22 mouse cellular contexts compared by ENCODE assay signal in the genomic region with DNA sequence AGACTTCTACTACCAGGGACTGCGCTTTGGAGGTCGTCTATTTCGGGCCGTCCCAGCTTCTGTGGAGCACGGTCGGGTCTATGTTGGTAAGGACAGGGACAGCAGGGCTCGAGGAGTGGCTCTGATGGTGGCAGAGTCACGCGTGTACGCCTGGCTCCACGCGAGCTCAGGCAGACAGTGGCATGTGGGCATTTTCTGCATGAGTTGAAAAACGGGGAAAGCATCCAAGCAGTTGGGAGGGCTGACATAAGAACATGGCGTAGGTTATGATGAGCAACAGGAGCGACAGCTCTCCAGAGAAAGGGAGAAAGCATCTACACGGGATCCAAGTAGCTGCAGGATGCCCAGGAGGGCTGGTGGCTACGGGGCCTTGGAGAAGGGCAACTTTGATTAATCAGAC. TPM values are rescaled to one million over a fixed set of nuclear protein-coding genes. Genes with fewer than 3 reads are reported as not detected.
A peak's percentile ranks its signal among the peaks of the same experiment; 100 is the strongest.
DNase-seq lines count a peak whose midpoint lies in the region; ATAC-seq and TF ChIP-seq lines count a peak whose summit lies in the region.
"Had no signal": no experiment of that assay in that cellular context is flagged by ENCODE, and none has a peak within 500 bp of the region (broad histone marks: within the 10 kb centered on the region; RNA-seq: fewer than 3 reads in every experiment).

No protein-coding gene starts in this region.

- no peak for TF ChIP-seq EP300 in liver, postnatal 0 days (IDR thresholded peaks at IDR 0.05; ENCODE audit: low read depth)

- H3K27ac ChIP-seq in heart, embryonic 10.5 days = 0 out of 2 replicates have a peak overlapping the region, but pooled peaks have one; percentile 25
- H3K27ac ChIP-seq in liver, postnatal 0 days (ENCODE audit: low read depth) = peak overlapping the region; percentile 92
- H3K27ac ChIP-seq: hindbrain, embryonic 14.5 days; kidney, embryonic 15.5 days; limb, embryonic 13.5 days; lung, embryonic 15.5 days; macrophage had no signal

- ATAC-seq in megakaryocyte, adult 5-6 weeks (ENCODE audit: poor library complexity, severe bottlenecking) = no peak
- ATAC-seq in liver, postnatal 0 days = no peak
- ATAC-seq: forebrain, postnatal 0 days; intestine, embryonic 16.5 days had no signal

- H3K9me3 ChIP-seq in heart, embryonic 10.5 days = no peaks in the 10 kb centered on the region
- no peaks in the 10 kb centered on the region for H3K9me3 ChIP-seq in megakaryocyte, embryonic 14.5 days
- no peaks in the 10 kb centered on the region for H3K9me3 ChIP-seq in liver, postnatal 0 days (ENCODE audit: low read length)
- H3K9me3 ChIP-seq: kidney, embryonic 15.5 days; limb, embryonic 13.5 days; lung, embryonic 15.5 days had no signal

- WGBS in heart, embryonic 10.5 days = 90% methylated on average over 17 of the region's 17 CpGs
- 91% methylated on average over 17 of the region's 17 CpGs for WGBS in liver, postnatal 0 days (ENCODE audit: insufficient replicate concordance)

- no peaks in the 10 kb centered on the region for H3K27me3 ChIP-seq in heart, embryonic 10.5 days (ENCODE audit: insufficient read depth, poor library complexity, severe bottlenecking)
- no peaks in the 10 kb centered on the region for H3K27me3 ChIP-seq in megakaryocyte, embryonic 14.5 days (replicated peaks)
- H3K27me3 ChIP-seq in liver, postnatal 0 days (ENCODE audit: insufficient read depth, low read length) = no peaks in the 10 kb centered on the region
- H3K27me3 ChIP-seq: kidney, embryonic 15.5 days; limb, embryonic 13.5 days; lung, embryonic 15.5 days had no signal

- H3K4me3 ChIP-seq in heart, embryonic 10.5 days = no peak overlapping the region
- peak overlapping the region; percentile 9 for H3K4me3 ChIP-seq in megakaryocyte, embryonic 14.5 days (replicated peaks)
- H3K4me3 ChIP-seq in liver, postnatal 0 days (ENCODE audit: low read depth, low read length) = 0 out of 2 replicates have a peak overlapping the region, but pooled peaks have one; percentile 47
- H3K4me3 ChIP-seq: kidney, embryonic 15.5 days; limb, embryonic 13.5 days; lung, embryonic 15.5 days had no signal

- peaks cover 15% of the 10 kb centered on the region for H3K4me1 ChIP-seq in heart, embryonic 10.5 days
- peaks cover 64% of the 10 kb centered on the region for H3K4me1 ChIP-seq in megakaryocyte, embryonic 14.5 days
- peaks cover 28% of the 10 kb centered on the region for H3K4me1 ChIP-seq in liver, postnatal 0 days (ENCODE audit: insufficient read depth)

- no peak for DNase-seq in heart, embryonic 10.5 days (ENCODE audit: low spot score)
- no peak for DNase-seq in heart, adult 8-10 months (ENCODE audit: low spot score)
- peak; percentile 83 for DNase-seq in cerebellum, adult 8-10 months
- no peak for DNase-seq in liver, postnatal 0 days
- DNase-seq in urinary bladder, adult 2 months (ENCODE audit: low spot score) = no peak
- DNase-seq: adrenal gland, adult 8-10 months; forebrain, postnatal 0 days; gastrocnemius, postnatal 36 days; heart, postnatal 14 days; right cerebral cortex, postnatal 25 days; thymus, postnatal 14 days had no signal

- H3K9ac ChIP-seq in liver, postnatal 0 days (replicated peaks) = peak overlapping the region; percentile 72
- H3K9ac ChIP-seq: forebrain, postnatal 0 days; hindbrain, embryonic 14.5 days; kidney, embryonic 15.5 days; limb, embryonic 13.5 days; lung, embryonic 15.5 days had no signal

- H3K4me2 ChIP-seq in liver, postnatal 0 days (ENCODE audit: low read depth, low read length) = peak overlapping the region; percentile 69
- H3K4me2 ChIP-seq: heart, embryonic 11.5 days; hindbrain, embryonic 14.5 days; kidney, embryonic 15.5 days; limb, embryonic 13.5 days; lung, embryonic 15.5 days had no signal

- no peak for TF ChIP-seq CTCF in liver, postnatal 0 days (IDR thresholded peaks at IDR 0.05; ENCODE audit: low read depth)

- H3K36me3 ChIP-seq in heart, embryonic 10.5 days = peaks cover 49% of the 10 kb centered on the region
- peaks cover 67% of the 10 kb centered on the region for H3K36me3 ChIP-seq in megakaryocyte, embryonic 14.5 days (replicated peaks; ENCODE audit: low read length)
- peaks cover 41% of the 10 kb centered on the region for H3K36me3 ChIP-seq in liver, postnatal 0 days (replicated peaks; ENCODE audit: insufficient read depth, low read length)

RNA-seq across cellular contexts. Expression of gene Hsd3b7, which starts 1.9 kb away (rescaled TPM):
- 14.9 and 17.1 TPM in 2 replicates for polyA plus RNA-seq in heart, embryonic 10.5 days (2016; fragmentation: Nextera tagmentation; extraction: Ambion mirVana)
- total RNA-seq in heart, adult 8-10 months (2022) = 10 to 100 TPM; 11.8 to 14.5 (median 12.7) TPM
- polyA plus RNA-seq in megakaryocyte, embryonic 14.5 days (2012; ENCODE audit: insufficient read depth, low replicate concordance) = 13.9 and 53.3 TPM in 2 replicates
- 27.0 and 30.9 TPM in 2 replicates for total RNA-seq in megakaryocyte, adult 5-6 weeks (2015)
- total RNA-seq in megakaryocyte, adult 5-6 weeks (2017) = 28.5 and 28.7 TPM in 2 replicates
- 218 and 224 TPM in 2 replicates for polyA plus RNA-seq in liver, postnatal 0 days (2015; fragmentation: Nextera tagmentation; extraction: Ambion mirVana)
- polyA plus RNA-seq in urinary bladder, adult 2 months (2012; rRNA removed) = 65.7 and 77.6 TPM in 2 replicates

RNA-seq across cellular contexts. Expression of gene Gm49388, which starts 16.9 kb away (rescaled TPM):
- not detected in 2 replicates for polyA plus RNA-seq in heart, embryonic 10.5 days (2016; fragmentation: Nextera tagmentation; extraction: Ambion mirVana)
- total RNA-seq in heart, adult 8-10 months (2022) = 1 to 10 TPM; 1.9 to 3.3 (median 2.7) TPM
- not detected in 2 replicates for polyA plus RNA-seq in megakaryocyte, embryonic 14.5 days (2012; ENCODE audit: insufficient read depth, low replicate concordance)
- not detected in 2 replicates for total RNA-seq in megakaryocyte, adult 5-6 weeks (2015)
- total RNA-seq in megakaryocyte, adult 5-6 weeks (2017) = not detected in 2 replicates
- polyA plus RNA-seq in liver, postnatal 0 days (2015; fragmentation: Nextera tagmentation; extraction: Ambion mirVana) = 0.26 TPM in 1 of 2 replicates, not detected in the other
- 0.21 TPM in 1 of 2 replicates, not detected in the other for polyA plus RNA-seq in urinary bladder, adult 2 months (2012; rRNA removed)
- polyA plus RNA-seq: brain, embryonic 14.5 days; embryonic facial prominence, embryonic 14.5 days; forebrain, postnatal 0 days; heart, embryonic 11.5 days; hindbrain, embryonic 14.5 days; intestine, embryonic 16.5 days; kidney, embryonic 15.5 days; limb, embryonic 13.5 days; lung, embryonic 15.5 days had no signal

RNA-seq across cellular contexts. Expression of gene Stx4a, which starts 21.8 kb away (rescaled TPM):
- 32.4 and 36.3 TPM in 2 replicates for polyA plus RNA-seq in heart, embryonic 10.5 days (2016; fragmentation: Nextera tagmentation; extraction: Ambion mirVana)
- total RNA-seq in heart, adult 8-10 months (2022) = 10 to 100 TPM; 61.9 to 68.0 (median 66.0) TPM
- 27.2 and 167 TPM in 2 replicates for polyA plus RNA-seq in megakaryocyte, embryonic 14.5 days (2012; ENCODE audit: insufficient read depth, low replicate concordance)
- 59.2 and 68.7 TPM in 2 replicates for total RNA-seq in megakaryocyte, adult 5-6 weeks (2015)
- total RNA-seq in megakaryocyte, adult 5-6 weeks (2017) = 37.7 and 45.0 TPM in 2 replicates
- polyA plus RNA-seq in liver, postnatal 0 days (2015; fragmentation: Nextera tagmentation; extraction: Ambion mirVana) = 15.8 and 17.5 TPM in 2 replicates
- 161 and 178 TPM in 2 replicates for polyA plus RNA-seq in urinary bladder, adult 2 months (2012; rRNA removed)

RNA-seq across cellular contexts. Expression of gene Stx1b, which starts 22.0 kb away (rescaled TPM):
- polyA plus RNA-seq in heart, embryonic 10.5 days (2016; fragmentation: Nextera tagmentation; extraction: Ambion mirVana) = 1.1 and 3.2 TPM in 2 replicates
- under 1 TPM; 0.27 to 0.66 (median 0.51) TPM for total RNA-seq in heart, adult 8-10 months (2022)
- polyA plus RNA-seq in megakaryocyte, embryonic 14.5 days (2012; ENCODE audit: insufficient read depth, low replicate concordance) = 0.02 TPM in 1 of 2 replicates, not detected in the other
- total RNA-seq in megakaryocyte, adult 5-6 weeks (2015) = 0.04 TPM in 1 of 2 replicates, not detected in the other
- not detected in 2 replicates for total RNA-seq in megakaryocyte, adult 5-6 weeks (2017)
- 0.18 and 0.48 TPM in 2 replicates for polyA plus RNA-seq in liver, postnatal 0 days (2015; fragmentation: Nextera tagmentation; extraction: Ambion mirVana)
- polyA plus RNA-seq in urinary bladder, adult 2 months (2012; rRNA removed) = 6.4 and 6.9 TPM in 2 replicates

RNA-seq across cellular contexts. Expression of gene Setd1a, which starts 25.8 kb away (rescaled TPM):
- 13.2 and 23.7 TPM in 2 replicates for polyA plus RNA-seq in heart, embryonic 10.5 days (2016; fragmentation: Nextera tagmentation; extraction: Ambion mirVana)
- total RNA-seq in heart, adult 8-10 months (2022) = 10 to 100 TPM; 15.4 to 23.1 (median 17.9) TPM
- 32.9 and 47.6 TPM in 2 replicates for polyA plus RNA-seq in megakaryocyte, embryonic 14.5 days (2012; ENCODE audit: insufficient read depth, low replicate concordance)
- total RNA-seq in megakaryocyte, adult 5-6 weeks (2015) = 35.2 and 43.3 TPM in 2 replicates
- 7.7 and 9.8 TPM in 2 replicates for total RNA-seq in megakaryocyte, adult 5-6 weeks (2017)
- polyA plus RNA-seq in liver, postnatal 0 days (2015; fragmentation: Nextera tagmentation; extraction: Ambion mirVana) = 5.5 and 7.3 TPM in 2 replicates
- polyA plus RNA-seq in urinary bladder, adult 2 months (2012; rRNA removed) = 4.8 and 13.9 TPM in 2 replicates
